ENCODE assay signal across 29 mouse cellular contexts in the genomic region with DNA sequence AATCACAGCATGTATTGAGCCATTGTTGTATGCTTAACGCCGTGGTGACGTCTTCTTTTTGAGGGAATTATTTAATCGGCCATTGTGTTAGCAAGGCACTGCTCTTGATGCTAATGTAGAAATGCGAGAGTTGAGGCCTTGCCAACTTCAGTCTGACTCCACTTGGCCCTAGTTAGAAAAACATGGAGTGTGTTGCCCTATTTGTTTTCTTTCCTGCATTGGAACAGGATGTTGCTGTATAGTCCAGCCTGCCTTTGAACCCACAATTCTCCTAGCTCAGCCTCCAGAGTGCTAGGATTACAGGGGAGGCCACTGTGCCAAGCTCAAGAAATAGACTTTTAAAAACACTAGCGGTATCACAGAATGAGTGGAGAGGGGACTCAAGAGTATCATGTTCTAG.
DNase-seq lines count a peak whose midpoint lies in the region; ATAC-seq lines count a peak whose summit lies in the region.
"Had no signal": no experiment of that assay in that cellular context is flagged by ENCODE, and none has a peak within 500 bp of the region (broad histone marks: within the 10 kb centered on the region; RNA-seq: fewer than 3 reads in every experiment).

No protein-coding gene starts in this region.

- DNase-seq in heart, adult 11 months = peak; percentile 30
- no peak for DNase-seq in heart, adult 18-20 months
- DNase-seq in midbrain, embryonic 11.5 days (ENCODE audit: low spot score, missing footprints) = peak; percentile 85
- peak; percentile 75 for DNase-seq in adipocyte (ENCODE audit: low spot score)
- DNase-seq in c-Kit-positive CD71-positive TER-119-positive erythroid progenitor cells, embryonic 14.5 days (ENCODE audit: low spot score) = no peak
- DNase-seq: adrenal gland, adult 2 months; adrenal gland, postnatal 10 days; adrenal gland, postnatal 25 days; B cell, adult 2 months; cerebellum, adult 11 months; cerebellum, adult 18-20 months; cerebellum, adult 8-10 months; cerebellum, adult 9-11 months; cerebellum, postnatal 14 days; cerebellum, postnatal 36 days; embryo, embryonic 11 days had no signal

- no peak for ATAC-seq in midbrain, embryonic 11.5 days (ENCODE audit: low FRiP score)
- no peak for ATAC-seq in midbrain, embryonic 16.5 days
- ATAC-seq: activated CD4-positive, CD25-positive, alpha-beta regulatory T cell, adult 4 months; CD4-positive, CD25-positive, alpha-beta regulatory T cell, adult 4 months; forebrain, embryonic 14.5 days; forebrain, embryonic 16.5 days; Patski had no signal

- no peak overlapping the region for H3K27ac ChIP-seq in midbrain, embryonic 11.5 days (ENCODE audit: low read depth, low read length)
- no peak overlapping the region for H3K27ac ChIP-seq in midbrain, embryonic 16.5 days (ENCODE audit: low read length)
- H3K27ac ChIP-seq: embryonic facial prominence, embryonic 13.5 days; embryonic facial prominence, embryonic 15.5 days; forebrain, embryonic 10.5 days; forebrain, embryonic 12.5 days had no signal

- H3K4me3 ChIP-seq in midbrain, embryonic 11.5 days (ENCODE audit: low read depth, low read length) = no peak overlapping the region
- H3K4me3 ChIP-seq in midbrain, embryonic 16.5 days (ENCODE audit: low read depth, low read length) = no peak overlapping the region
- H3K4me3 ChIP-seq: embryonic facial prominence, embryonic 13.5 days; embryonic facial prominence, embryonic 15.5 days; erythroblast, embryonic 14.5 days; forebrain, embryonic 10.5 days; forebrain, embryonic 12.5 days had no signal

- H3K9ac ChIP-seq in midbrain, embryonic 11.5 days (ENCODE audit: low read length) = no peak overlapping the region
- no peak overlapping the region for H3K9ac ChIP-seq in midbrain, embryonic 16.5 days (ENCODE audit: low read depth, low read length)
- H3K9ac ChIP-seq: embryonic facial prominence, embryonic 13.5 days; embryonic facial prominence, embryonic 15.5 days; forebrain, embryonic 12.5 days had no signal

- no peaks in the 10 kb centered on the region for H3K4me1 ChIP-seq in midbrain, embryonic 11.5 days (ENCODE audit: control insufficient read depth, insufficient read depth, low read length)
- H3K4me1 ChIP-seq in midbrain, embryonic 16.5 days (ENCODE audit: control insufficient read depth, insufficient read depth, low read length) = 0 out of 2 replicates have a peak, but pooled peaks cover 4% of the 10 kb centered on the region
- H3K4me1 ChIP-seq: embryonic facial prominence, embryonic 13.5 days; embryonic facial prominence, embryonic 15.5 days had no signal

- H3K27me3 ChIP-seq in midbrain, embryonic 11.5 days (ENCODE audit: control insufficient read depth, insufficient read depth, low read length) = no peaks in the 10 kb centered on the region
- H3K27me3 ChIP-seq in midbrain, embryonic 16.5 days (ENCODE audit: control insufficient read depth, insufficient read depth, low read depth, low read length) = no peaks in the 10 kb centered on the region
- H3K27me3 ChIP-seq: CH12.LX; embryonic facial prominence, embryonic 13.5 days; embryonic facial prominence, embryonic 15.5 days; forebrain, embryonic 12.5 days; Patski had no signal

- no peaks in the 10 kb centered on the region for H3K36me3 ChIP-seq in midbrain, embryonic 11.5 days (ENCODE audit: control insufficient read depth, insufficient read depth, low read length)
- H3K36me3 ChIP-seq in midbrain, embryonic 16.5 days (ENCODE audit: control insufficient read depth, insufficient read depth, low read length) = no peaks in the 10 kb centered on the region; the same call in 1 of the 2 replicates
- H3K36me3 ChIP-seq: embryonic facial prominence, embryonic 13.5 days; embryonic facial prominence, embryonic 15.5 days; forebrain, embryonic 10.5 days; forebrain, embryonic 12.5 days; G1E had no signal

- WGBS in midbrain, embryonic 11.5 days = 77% methylated on average over 6 of the region's 6 CpGs
- 60% methylated on average over 6 of the region's 6 CpGs for WGBS in midbrain, embryonic 16.5 days

- H3K9me3 ChIP-seq in midbrain, embryonic 11.5 days (ENCODE audit: control insufficient read depth, low read length) = no peaks in the 10 kb centered on the region
- H3K9me3 ChIP-seq in midbrain, embryonic 16.5 days (replicated peaks; ENCODE audit: control insufficient read depth, low read length, poor library complexity, severe bottlenecking) = no peaks in the 10 kb centered on the region
- H3K9me3 ChIP-seq: embryonic facial prominence, embryonic 13.5 days; embryonic facial prominence, embryonic 15.5 days; forebrain, embryonic 10.5 days; forebrain, embryonic 12.5 days had no signal

- no peak overlapping the region for H3K4me2 ChIP-seq in midbrain, embryonic 11.5 days
- no peak overlapping the region for H3K4me2 ChIP-seq in midbrain, embryonic 16.5 days (ENCODE audit: low read length)
- H3K4me2 ChIP-seq: embryonic facial prominence, embryonic 13.5 days; embryonic facial prominence, embryonic 15.5 days; forebrain, embryonic 12.5 days had no signal

Comparison
In these comparisons a context has a peak if more than half of its experiments do, and no peak if none do; other contexts are left out.
1. DNase-seq: peak in heart, adult 11 months (single experiment), midbrain, embryonic 11.5 days (single experiment) and adipocyte (single experiment); none in heart, adult 18-20 months (0 of 2) and c-Kit-positive CD71-positive TER-119-positive erythroid progenitor cells, embryonic 14.5 days (single experiment).